Mouse (Mus musculus) heart, adult 18-20 months (tissue): ENCODE measurements around the gene Zfp27. TPM values are rescaled to one million over a fixed set of nuclear protein-coding genes. Genes with fewer than 3 reads are reported as not detected.
"Not testable (repeated sequence)": the region's sequence is repeated elsewhere in the genome, so short reads cannot be mapped to it uniquely, and the experiment has no call there.

Experiments used
- DNase-seq, 2 experiments: peaks; one replicate each; pipeline ENCODE4 v3.0.0; 2021 to 2022; ENCODE audit warnings: mixed read lengths in 1 of 2
- microRNA-seq, 2 experiments: library from miRNA; unstranded; fragments of <30 nt; microRNA quantifications; one replicate each; pipeline ENCODE4 v1.2.0; 2022
- total RNA-seq, 2 experiments: library from RNA; stranded (reverse); gene quantifications; 2 replicates each; pipeline ENCODE4 v1.2.3; 2021

Zfp27 gene
- total RNA-seq, 2 experiments from 2014 or later: 8.6 to 8.7 TPM

- no peak for DNase-seq
These were observed 13.6 kb downstream of the Zfp27 start for GRCm38 (mm10) chr7:29892756-29893155.

- DNase-seq: no peak
These were observed 15.9 kb downstream of the Zfp27 start for GRCm38 (mm10) chr7:29890501-29890900.

- DNase-seq: no peak
These were observed 25.5 kb downstream of the Zfp27 start for GRCm38 (mm10) chr7:29880916-29881315.

GRCm38 (mm10) chr7:29880056-29880455 is 26.3 kb downstream of the Zfp27 start:
- no peak for DNase-seq

- DNase-seq: not testable (repeated sequence)
These were observed 28.8 kb downstream of the Zfp27 start for GRCm38 (mm10) chr7:29877561-29877960.

- no peak for DNase-seq
These were observed 32.1 kb downstream of the Zfp27 start for GRCm38 (mm10) chr7:29874256-29874655.

- no peak for DNase-seq
These were observed 44.7 kb downstream of the Zfp27 start for GRCm38 (mm10) chr7:29861660-29862059.

- DNase-seq: peak; percentile 94
These were observed 46.5 kb downstream of the Zfp27 start, which contains the start of gene Zfp420 for GRCm38 (mm10) chr7:29859532-29860517. Gene Zfp420, plus strand, starts transcription at chr7:29859979.

GRCm38 (mm10) chr7:29853219-29853842 is 53.0 kb downstream of the Zfp27 start, which contains the start of gene Zfp940:
Gene Zfp940, minus strand, starts transcription at chr7:29853669.
- DNase-seq: peak; percentile 88 to 95

- DNase-seq: no peak
These were observed 53.5 kb downstream of the Zfp27 start for GRCm38 (mm10) chr7:29852831-29853218.

GRCm38 (mm10) chr7:29844616-29845015 is 61.8 kb downstream of the Zfp27 start:
- no peak for DNase-seq

Small RNA genes within 50 kb of the gene (microRNA-seq; reads per million reads assigned to microRNA genes)
- gene Mir7668: 1.4 to 1.5 reads per million in 2 experiments

Other genes starting within 250 kb of the Zfp27 start
- not detected for gene Catsperg2, start 179.5 kb downstream of the Zfp27 start, total RNA-seq
- 10 to 100 TPM; 10.9 to 11.4 TPM for gene Zfp84, start 138.0 kb downstream of the Zfp27 start, total RNA-seq
- 1 to 10 TPM; 3.4 to 4.2 TPM for gene Zfp30, start 122.6 kb downstream of the Zfp27 start, total RNA-seq
- gene Zfp790, start 90.5 kb downstream of the Zfp27 start, total RNA-seq: 1 to 10 TPM; 9.1 to 9.8 TPM
- under 1 TPM; 0.62 to 0.87 TPM for gene Zfp940, start 52.9 kb downstream of the Zfp27 start, total RNA-seq
- gene Zfp420, start 46.6 kb downstream of the Zfp27 start, total RNA-seq: 1 to 10 TPM; 3.3 to 3.9 TPM
- 1 to 10 TPM; 4.2 to 7.5 TPM for gene Zfp383, start 1.7 kb upstream of the Zfp27 start, total RNA-seq
- gene Zfp74, start 47.5 kb upstream of the Zfp27 start, total RNA-seq: 1 to 10 TPM; 4.3 to 6.8 TPM
- gene Zfp568, start 77.4 kb upstream of the Zfp27 start, total RNA-seq: 10 to 100 TPM; 24.0 to 31.6 TPM
- 1 to 10 TPM; 2.0 to 2.9 TPM for gene Zfp14, start 144.8 kb upstream of the Zfp27 start, total RNA-seq
- gene Zfp82, start 166.3 kb upstream of the Zfp27 start, total RNA-seq: 1 to 10 TPM; 3.0 to 3.1 TPM
- gene Gm26920, start 183.8 kb upstream of the Zfp27 start, total RNA-seq: not detected
- 1 to 10 TPM; 1.4 to 1.9 TPM for gene Zfp566, start 184.0 kb upstream of the Zfp27 start, total RNA-seq
- 10 to 100 TPM; 26.9 to 38.9 TPM for gene Zfp260, start 188.2 kb upstream of the Zfp27 start, total RNA-seq
- 1 to 10 TPM; 2.1 to 2.5 TPM for gene Zfp382, start 215.4 kb upstream of the Zfp27 start, total RNA-seq